Mouse (Mus musculus) heart, embryonic 10.5 days (tissue): ENCODE data around the gene Cald1. TPM values are rescaled to one million over a fixed set of nuclear protein-coding genes. Genes with fewer than 3 reads are reported as not detected.

Experiments used
- DNase-seq: peaks from one replicate; pipeline ENCODE4 v3.0.0-alpha.2; 2017; ENCODE audit warnings: low spot score
- H3K27ac ChIP-seq: fragments of 300-500 bp; sonication (generic); 2 replicates; pipeline ENCODE4 v1.5.1; 2016; ENCODE audit warnings: mild to moderate bottlenecking
- H3K27me3 ChIP-seq: fragments of 300-500 bp; sonication (generic); 2 replicates; pipeline ENCODE4 v1.6.1; 2016; ENCODE audit warnings: mild to moderate bottlenecking; ENCODE audit not compliant: poor library complexity, insufficient read depth, severe bottlenecking
- H3K36me3 ChIP-seq: fragments of 300-500 bp; sonication (generic); 2 replicates; pipeline ENCODE4 v1.6.1; 2016; ENCODE audit warnings: mild to moderate bottlenecking, moderate library complexity
- H3K4me1 ChIP-seq: fragments of 300-500 bp; sonication (generic); 2 replicates; pipeline ENCODE4 v1.6.1; 2016; ENCODE audit warnings: mild to moderate bottlenecking
- H3K4me3 ChIP-seq: fragments of 300-500 bp; sonication (generic); 2 replicates; pipeline ENCODE4 v1.5.1; 2016; ENCODE audit warnings: mild to moderate bottlenecking, moderate library complexity
- H3K9me3 ChIP-seq: fragments of 300-500 bp; sonication (generic); 2 replicates; pipeline ENCODE4 v1.6.1; 2016; ENCODE audit warnings: mild to moderate bottlenecking, moderate library complexity
- WGBS: fragments of 180-500 bp; shearing (Covaris S2); methylation state at CpG from one replicate; pipeline ENCODE4 v1.1.7; 2016; 5-methylcytosine and 5-hydroxymethylcytosine counted together
- polyA plus RNA-seq: library from polyadenylated mRNA; unstranded; fragments of >200 nt; fragmentation: Nextera tagmentation; extraction: Ambion mirVana; gene quantifications from 2 replicates; pipeline ENCODE4 v1.2.1, GENCODE M21; 2016

Gene Cald1
- polyA plus RNA-seq = 123 and 189 TPM in 2 replicates

- H3K4me1 ChIP-seq = peaks cover 41% of the 10 kb centered on the region
- WGBS = 8% methylated on average over 16 of the region's 16 CpGs
- H3K27me3 ChIP-seq = no peaks in the 10 kb centered on the region
- DNase-seq = peak; percentile 92
- H3K36me3 ChIP-seq = no peaks in the 10 kb centered on the region
- H3K9me3 ChIP-seq = no peaks in the 10 kb centered on the region
- peak within 1 kb of the TSS; percentile 92 for H3K27ac ChIP-seq
- H3K4me3 ChIP-seq = peak within 1 kb of the TSS; percentile 68
Measured at GRCm38 (mm10) chr6:34598121-34599065, at the start of gene Cald1. TSS of gene Cald1 (plus strand) at chr6:34598500.

- Histone ChIP-seq H3K9me3 (no peaks in the 10 kb centered on the region), H3K36me3 (no peaks in the 10 kb centered on the region), H3K4me3 (no peak overlapping the region), H3K27ac (0 out of 2 replicates have a peak overlapping the region, but pooled peaks have one; percentile 62), H3K27me3 (no peaks in the 10 kb centered on the region), H3K4me1 (peaks cover 9% of the 10 kb centered on the region)
- DNase-seq = no peak
- 31% methylated on average over 2 of the region's 2 CpGs for WGBS
Measured at GRCm38 (mm10) chr6:34549017-34549416, 49.3 kb upstream of the Cald1 start.

DNA sequence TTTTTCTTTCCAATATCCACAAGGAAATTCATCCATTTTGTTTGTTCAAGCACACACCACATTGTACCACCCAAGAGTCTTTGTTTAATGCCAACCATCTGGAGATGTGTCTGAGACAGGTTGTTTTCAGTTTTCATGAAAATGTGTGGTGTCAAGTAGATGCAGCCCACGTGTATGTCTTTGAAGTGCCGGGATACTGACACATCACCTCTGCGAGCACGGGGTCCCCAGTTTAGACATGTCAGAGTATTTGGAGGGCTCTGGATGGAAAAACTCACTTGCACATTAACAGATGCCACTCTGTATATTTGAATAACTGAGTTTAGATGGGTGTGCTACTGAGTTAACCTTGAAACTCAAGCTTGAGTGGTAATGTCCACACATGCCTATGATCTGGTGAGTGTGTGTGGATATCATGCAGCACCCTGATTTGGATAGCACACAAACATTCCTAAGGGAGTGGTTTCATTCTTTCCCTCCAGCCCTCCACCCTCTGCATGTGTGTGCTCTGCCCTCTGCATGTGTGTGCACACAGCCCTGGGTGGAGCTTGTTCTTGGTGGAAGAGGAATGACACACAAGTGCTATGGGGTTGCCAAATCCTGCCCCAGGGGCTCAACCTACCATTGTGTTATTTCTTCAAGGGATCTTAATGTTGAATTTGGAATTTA, 45.7 kb upstream of the Cald1 start:
- Histone ChIP-seq H3K27ac (no peak overlapping the region), H3K27me3 (no peaks in the 10 kb centered on the region), H3K36me3 (no peaks in the 10 kb centered on the region), H3K4me1 (peaks cover 9% of the 10 kb centered on the region), H3K4me3 (no peak overlapping the region), H3K9me3 (no peaks in the 10 kb centered on the region)
- no peak for DNase-seq
- 84% methylated on average over 4 of the region's 4 CpGs for WGBS

GRCm38 (mm10) chr6:34554291-34554997, 43.9 kb upstream of the Cald1 start:
- Histone ChIP-seq H3K27me3 (no peaks in the 10 kb centered on the region), H3K36me3 (no peaks in the 10 kb centered on the region), H3K4me1 (peaks cover 4% of the 10 kb centered on the region; the same call in 1 of the 2 replicates), H3K9me3 (no peaks in the 10 kb centered on the region), H3K27ac (no peak overlapping the region), H3K4me3 (no peak overlapping the region)
- 70% methylated on average over 9 of the region's 9 CpGs for WGBS
- DNase-seq = no peak

- Histone ChIP-seq H3K27ac (peak overlapping the region; percentile 18; the same call in 1 of the 2 replicates), H3K4me1 (peaks cover 7% of the 10 kb centered on the region; the same call in 1 of the 2 replicates), H3K4me3 (no peak overlapping the region), H3K36me3 (no peaks in the 10 kb centered on the region), H3K9me3 (no peaks in the 10 kb centered on the region), H3K27me3 (no peaks in the 10 kb centered on the region)
- DNase-seq = no peak
- WGBS = 84% methylated on average over 4 of the region's 4 CpGs
Measured at GRCm38 (mm10) chr6:34559521-34559920, 38.8 kb upstream of the Cald1 start.

DNA sequence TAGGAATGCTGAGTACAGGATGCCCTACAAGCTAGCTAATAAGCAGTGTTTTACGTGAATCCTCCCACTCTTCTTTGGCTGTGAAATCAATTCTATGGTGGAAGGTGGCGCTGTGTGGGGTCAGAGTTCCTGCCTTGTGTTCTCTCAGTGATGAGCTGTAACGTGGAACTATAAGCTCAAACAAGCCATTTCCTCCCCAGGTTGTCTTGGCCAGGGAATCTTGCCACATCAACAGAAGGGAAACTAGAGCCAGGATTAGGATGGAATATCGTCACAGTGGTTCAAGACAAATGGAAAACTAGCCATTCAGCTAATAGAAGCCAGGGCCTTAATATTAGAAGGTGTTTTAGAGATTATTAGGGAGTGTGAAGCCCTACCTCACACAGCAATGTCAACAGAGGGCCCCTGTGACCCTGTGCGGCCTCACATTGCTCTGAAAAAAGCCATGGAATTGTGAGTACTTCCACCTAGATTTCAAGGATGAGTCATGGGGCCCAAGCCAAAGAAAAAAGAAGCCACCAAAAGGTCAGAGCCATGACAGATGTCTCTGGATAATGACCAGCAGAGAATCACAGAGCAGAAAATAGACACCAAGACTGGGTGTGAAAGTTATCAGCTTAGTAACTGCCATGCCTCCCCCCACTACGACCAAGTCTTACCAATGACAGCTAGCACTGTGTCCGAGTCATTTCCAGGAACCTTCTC, 33.0 kb upstream of the Cald1 start:
- Histone ChIP-seq H3K27me3 (no peaks in the 10 kb centered on the region), H3K36me3 (no peaks in the 10 kb centered on the region), H3K27ac (no peak overlapping the region), H3K9me3 (no peaks in the 10 kb centered on the region), H3K4me1 (peaks cover 9% of the 10 kb centered on the region), H3K4me3 (no peak overlapping the region)
- DNase-seq = no peak
- WGBS = 74% methylated on average over 7 of the region's 7 CpGs

DNA sequence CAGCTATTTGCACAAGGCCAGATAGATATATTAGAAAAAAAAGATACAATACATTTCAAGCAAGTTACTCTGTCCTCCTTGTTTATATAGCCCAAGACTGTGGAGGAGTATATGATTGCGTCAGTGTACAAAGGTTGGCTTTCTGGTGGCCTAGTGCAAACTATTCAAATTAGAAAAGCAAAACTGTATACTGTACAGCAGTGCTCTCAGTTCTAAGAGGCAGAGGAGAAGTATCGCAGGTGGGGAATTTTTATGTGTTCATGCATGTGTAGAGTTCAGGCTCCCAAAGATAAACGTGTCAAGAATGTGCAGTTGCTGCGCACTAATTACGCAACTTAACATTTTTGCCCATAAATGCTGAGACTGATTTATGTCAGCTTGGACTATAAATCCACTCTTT, 31.0 kb upstream of the Cald1 start:
- Histone ChIP-seq H3K4me3 (no peak overlapping the region), H3K27me3 (no peaks in the 10 kb centered on the region), H3K4me1 (peaks cover 9% of the 10 kb centered on the region), H3K36me3 (no peaks in the 10 kb centered on the region), H3K9me3 (no peaks in the 10 kb centered on the region), H3K27ac (no peak overlapping the region)
- 87% methylated on average over 5 of the region's 5 CpGs for WGBS
- DNase-seq = no peak

DNA sequence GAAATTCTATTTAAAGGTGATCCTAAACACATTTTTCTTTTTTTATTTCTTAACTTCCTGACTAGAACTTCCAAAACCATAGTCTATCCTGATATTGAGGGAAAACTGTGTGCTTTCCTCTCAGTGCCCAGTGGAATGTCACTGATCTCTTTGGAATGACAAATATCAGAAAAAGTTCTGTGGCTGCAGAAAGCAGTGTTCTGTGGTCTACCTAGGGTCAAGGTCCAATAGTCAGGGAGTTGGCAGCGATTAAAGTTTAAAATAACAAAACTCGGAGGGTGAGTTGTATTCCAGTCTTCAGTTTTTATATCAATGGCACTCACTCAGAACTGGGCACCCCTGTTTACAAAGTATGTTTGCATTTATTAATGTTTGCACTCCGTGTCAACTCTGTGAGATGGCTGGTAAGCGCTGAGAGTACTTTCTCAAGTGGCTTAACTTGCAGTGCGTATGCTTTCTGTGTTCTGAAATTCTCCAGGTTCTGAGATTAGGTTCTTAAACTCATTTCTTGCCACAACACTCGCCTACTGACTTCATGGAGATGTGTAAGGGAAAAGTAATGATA, 18.7 kb upstream of the Cald1 start:
- no peaks in the 10 kb centered on the region for H3K9me3 ChIP-seq
- peaks cover 24% of the 10 kb centered on the region for H3K4me1 ChIP-seq
- H3K4me3 ChIP-seq = no peak overlapping the region
- 80% methylated on average over 6 of the region's 6 CpGs for WGBS
- DNase-seq = no peak
- no peaks in the 10 kb centered on the region for H3K27me3 ChIP-seq
- H3K27ac ChIP-seq = no peak overlapping the region
- H3K36me3 ChIP-seq = no peaks in the 10 kb centered on the region

DNA sequence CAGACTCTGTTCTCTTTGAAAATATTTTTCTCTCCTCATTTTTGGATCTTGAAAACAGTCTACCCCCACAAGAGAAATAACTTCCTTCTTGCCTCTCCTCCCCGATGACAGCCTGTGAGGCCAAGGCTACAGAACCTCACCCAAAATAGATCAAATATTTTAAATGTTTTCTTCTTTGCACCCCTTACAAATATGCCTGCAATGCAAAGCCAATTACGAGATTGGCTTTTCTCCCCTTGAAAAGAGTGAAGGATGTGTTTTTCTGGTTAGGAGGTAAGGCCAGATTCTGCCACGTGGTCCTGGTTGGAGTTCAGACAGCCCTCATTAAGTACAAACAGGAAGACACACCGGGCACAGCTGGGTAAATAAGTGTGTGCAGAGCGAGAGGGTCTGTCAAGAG, 14.9 kb upstream of the Cald1 start:
- Histone ChIP-seq H3K27me3 (no peaks in the 10 kb centered on the region), H3K4me1 (peaks cover 14% of the 10 kb centered on the region; the same call in 1 of the 2 replicates), H3K27ac (no peak overlapping the region), H3K36me3 (no peaks in the 10 kb centered on the region), H3K9me3 (no peaks in the 10 kb centered on the region), H3K4me3 (no peak overlapping the region)
- 47% methylated on average over 5 of the region's 5 CpGs for WGBS
- DNase-seq = no peak

DNA sequence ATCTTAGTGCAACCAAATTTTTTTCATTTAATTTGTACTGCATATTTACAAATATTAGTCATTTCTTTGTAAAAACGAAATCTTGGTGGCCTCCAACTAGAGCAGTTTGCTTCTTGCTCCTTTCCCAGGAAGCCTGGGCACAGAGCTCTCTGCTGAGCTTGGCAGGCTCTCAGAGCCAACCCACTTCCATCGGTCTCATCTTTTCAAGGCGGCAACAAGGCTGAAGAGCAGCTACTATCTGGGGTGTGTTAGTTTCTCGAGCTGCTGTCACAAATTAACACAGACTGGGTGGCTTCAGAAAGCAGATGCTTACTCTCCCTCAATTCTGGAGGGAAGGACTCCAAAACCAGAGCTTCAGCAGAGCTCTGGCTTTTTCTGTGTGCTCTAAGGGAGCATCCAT, 10.2 kb upstream of the Cald1 start:
- no peak overlapping the region for H3K4me3 ChIP-seq
- H3K9me3 ChIP-seq = no peaks in the 10 kb centered on the region
- no peak for DNase-seq
- no peaks in the 10 kb centered on the region for H3K36me3 ChIP-seq
- H3K27me3 ChIP-seq = no peaks in the 10 kb centered on the region
- 66% methylated on average over 4 of the region's 4 CpGs for WGBS
- peaks cover 11% of the 10 kb centered on the region; the same call in 1 of the 2 replicates for H3K4me1 ChIP-seq
- H3K27ac ChIP-seq = no peak overlapping the region

DNA sequence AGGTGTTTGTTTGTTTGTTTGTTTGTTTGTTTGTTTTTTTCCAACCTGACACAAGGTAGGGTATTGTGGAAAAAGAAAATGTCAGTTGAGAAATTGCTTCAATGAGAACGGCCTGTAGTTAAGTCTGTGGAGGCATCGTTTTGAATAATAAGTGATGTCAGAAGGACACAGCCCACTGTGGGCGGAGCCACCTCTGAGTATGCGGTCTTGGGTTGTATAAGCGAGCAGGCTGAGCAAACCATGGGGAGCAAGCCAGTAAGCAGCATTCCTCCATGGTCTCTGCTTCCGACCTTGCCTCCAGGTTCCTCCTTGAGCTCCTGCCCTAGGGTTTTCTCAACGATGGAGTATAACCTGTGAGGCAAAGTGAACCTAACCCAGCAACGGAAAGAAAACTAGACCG, 7.6 kb upstream of the Cald1 start:
- Histone ChIP-seq H3K27me3 (no peaks in the 10 kb centered on the region), H3K9me3 (no peaks in the 10 kb centered on the region), H3K27ac (no peak overlapping the region), H3K4me3 (no peak overlapping the region), H3K36me3 (no peaks in the 10 kb centered on the region), H3K4me1 (no peaks in the 10 kb centered on the region)
- 88% methylated on average over 9 of the region's 9 CpGs for WGBS
- DNase-seq = peak; percentile 39

DNA sequence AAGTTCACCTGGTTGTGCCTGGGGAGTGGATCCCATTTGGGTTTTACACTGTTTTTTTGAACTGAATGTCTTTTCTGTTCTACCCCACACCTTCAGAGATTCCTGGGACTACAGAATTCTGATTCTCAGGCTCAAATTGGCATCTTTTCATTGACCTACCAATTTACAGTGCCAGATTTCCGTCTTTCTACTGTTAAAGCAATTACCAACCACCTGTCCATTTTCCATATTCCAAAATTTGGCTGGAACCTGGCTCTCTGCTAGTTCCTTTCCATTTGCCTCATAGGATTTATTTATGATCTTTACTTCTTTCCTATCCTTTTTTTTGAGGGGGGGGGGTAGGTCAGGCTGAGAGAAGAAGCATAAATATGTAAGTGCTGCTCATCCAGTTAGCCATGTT, 4.9 kb upstream of the Cald1 start:
- DNase-seq = no peak
- Histone ChIP-seq H3K27me3 (no peaks in the 10 kb centered on the region), H3K36me3 (no peaks in the 10 kb centered on the region), H3K4me1 (peaks cover 15% of the 10 kb centered on the region; the same call in 1 of the 2 replicates), H3K9me3 (no peaks in the 10 kb centered on the region), H3K4me3 (no peak overlapping the region), H3K27ac (no peak overlapping the region)
- WGBS = 85% methylated on average over 1 of the region's 1 CpGs
